Mouse (Mus musculus): ENCODE results near the gene Syngr4.
A peak's percentile ranks its signal among the peaks of the same experiment; 100 is the strongest.
"Not testable (repeated sequence)": the region's sequence is repeated elsewhere in the genome, so short reads cannot be mapped to it uniquely, and the experiment has no call there.

The Syngr4 gene

DNA sequence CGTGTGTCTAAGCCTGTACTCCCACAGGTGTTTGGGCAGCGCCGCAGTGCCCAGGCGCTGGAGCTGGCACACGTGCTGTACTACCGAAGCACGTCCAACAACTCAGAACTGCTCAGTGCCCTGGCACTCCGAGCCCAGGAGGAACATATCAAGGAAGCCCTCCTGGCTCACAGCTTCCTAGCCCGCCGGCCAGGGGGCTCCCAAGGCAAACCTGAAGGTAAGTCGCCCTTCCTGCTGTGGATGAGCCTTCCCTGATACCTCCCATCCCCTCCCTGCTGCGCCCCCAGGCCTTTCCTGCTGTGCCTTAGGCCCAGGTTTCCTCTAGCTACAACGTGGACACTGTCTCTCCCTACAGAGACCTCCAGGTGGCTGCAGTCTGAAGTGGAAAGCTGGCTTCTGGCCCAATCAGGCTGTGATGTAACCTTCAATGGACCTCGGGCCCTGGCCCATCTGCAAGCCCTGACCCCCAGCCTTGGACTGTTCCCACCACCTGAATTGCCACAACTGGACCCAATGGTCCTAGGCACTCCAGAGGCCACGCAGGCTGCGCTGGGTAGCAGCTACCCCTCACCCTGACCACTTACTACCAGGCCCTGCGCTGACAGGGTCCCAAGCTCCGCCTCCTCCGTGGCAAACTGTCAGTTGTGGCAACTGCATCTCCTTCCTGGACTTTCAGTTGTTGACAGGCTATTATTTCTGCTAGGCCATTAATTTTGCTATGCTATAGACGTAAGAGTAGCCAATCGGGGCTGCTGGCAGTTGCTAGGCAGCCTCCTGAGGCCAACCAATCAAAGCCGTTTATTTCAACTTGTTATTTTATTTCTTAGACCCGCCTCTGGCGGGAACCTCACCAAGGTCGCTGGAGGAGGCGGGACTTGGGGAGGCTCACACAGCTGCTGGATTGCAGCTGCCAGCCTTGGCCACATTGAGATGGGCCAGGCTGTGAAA lies 19.8 kb upstream of the Syngr4 start:
- peak in 1 of 2 experiments; percentile 50 for DNase-seq (ENCODE audit: low spot score in 2 of 2)

- DNase-seq (ENCODE audit: low spot score in 2 of 2): no peak
Observed at GRCm38 (mm10) chr7:45915011-45915410, 18.5 kb upstream of the Syngr4 start.

- DNase-seq (ENCODE audit: low spot score in 2 of 2): no peak
Observed at GRCm38 (mm10) chr7:45914067-45914466, 17.6 kb upstream of the Syngr4 start.

GRCm38 (mm10) chr7:45909145-45909544 lies 12.6 kb upstream of the Syngr4 start:
- DNase-seq (ENCODE audit: low spot score in 2 of 2): no peak

- no peak for DNase-seq (ENCODE audit: low spot score in 2 of 2)
Observed at GRCm38 (mm10) chr7:45908384-45908783, 11.9 kb upstream of the Syngr4 start.

DNA sequence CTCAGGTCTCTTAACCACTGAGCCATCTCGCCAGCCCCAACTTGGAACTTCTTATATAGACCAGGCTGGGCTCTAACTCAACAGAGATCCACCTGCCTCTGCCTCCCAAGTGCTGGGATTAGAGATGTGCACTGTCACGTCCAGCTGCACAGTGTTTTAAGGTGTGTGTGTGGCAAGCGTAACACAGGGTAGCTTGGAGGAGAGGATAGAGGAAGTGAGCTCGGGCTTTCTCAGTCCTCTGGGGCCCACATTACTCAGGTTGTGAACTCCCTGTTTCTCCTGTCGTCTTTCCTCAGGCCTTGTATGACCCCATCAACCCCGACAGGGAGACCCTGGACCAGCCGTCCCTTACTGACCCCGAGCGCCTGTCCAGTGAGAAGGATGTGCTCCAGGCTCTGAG lies 10.1 kb upstream of the Syngr4 start:
- no peak for DNase-seq (ENCODE audit: low spot score in 2 of 2)

DNA sequence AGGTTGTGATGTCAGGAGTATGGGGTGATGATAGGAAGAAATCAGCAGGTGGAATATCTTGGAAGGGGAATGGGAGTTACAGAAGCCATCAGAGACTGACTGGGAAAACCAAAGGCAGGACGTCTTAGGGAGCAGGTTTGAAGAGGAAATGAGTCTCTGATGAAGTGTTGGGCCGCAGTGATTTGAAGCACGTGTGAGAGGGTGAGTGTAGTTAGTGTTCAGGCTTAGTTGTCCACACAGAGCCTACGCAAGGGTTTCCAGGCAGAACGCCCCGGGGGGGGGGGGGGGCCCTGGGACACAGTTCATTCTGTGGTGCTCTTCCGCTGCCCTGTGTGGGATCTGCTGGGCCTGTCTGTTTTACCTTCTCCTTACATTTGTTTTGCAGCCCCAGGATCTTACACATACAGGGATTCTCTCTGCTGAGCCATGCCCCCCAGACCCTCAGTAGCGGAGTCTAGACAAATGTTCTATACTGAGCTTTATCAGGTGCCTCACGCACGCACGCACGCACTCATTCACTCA lies 6.0 kb upstream of the Syngr4 start:
- no peak for DNase-seq (ENCODE audit: low spot score in 2 of 2)

- no peak for DNase-seq (ENCODE audit: low spot score in 2 of 2)
Observed at GRCm38 (mm10) chr7:45901562-45901961, 5.0 kb upstream of the Syngr4 start.

GRCm38 (mm10) chr7:45898125-45898524 lies 1.6 kb upstream of the Syngr4 start:
- DNase-seq (ENCODE audit: low spot score in 2 of 2): not testable (repeated sequence)

GRCm38 (mm10) chr7:45897258-45897757 lies 794 bp upstream of the Syngr4 start:
- peak in 1 of 2 experiments; percentile 31 for DNase-seq (ENCODE audit: low spot score in 2 of 2)

DNA sequence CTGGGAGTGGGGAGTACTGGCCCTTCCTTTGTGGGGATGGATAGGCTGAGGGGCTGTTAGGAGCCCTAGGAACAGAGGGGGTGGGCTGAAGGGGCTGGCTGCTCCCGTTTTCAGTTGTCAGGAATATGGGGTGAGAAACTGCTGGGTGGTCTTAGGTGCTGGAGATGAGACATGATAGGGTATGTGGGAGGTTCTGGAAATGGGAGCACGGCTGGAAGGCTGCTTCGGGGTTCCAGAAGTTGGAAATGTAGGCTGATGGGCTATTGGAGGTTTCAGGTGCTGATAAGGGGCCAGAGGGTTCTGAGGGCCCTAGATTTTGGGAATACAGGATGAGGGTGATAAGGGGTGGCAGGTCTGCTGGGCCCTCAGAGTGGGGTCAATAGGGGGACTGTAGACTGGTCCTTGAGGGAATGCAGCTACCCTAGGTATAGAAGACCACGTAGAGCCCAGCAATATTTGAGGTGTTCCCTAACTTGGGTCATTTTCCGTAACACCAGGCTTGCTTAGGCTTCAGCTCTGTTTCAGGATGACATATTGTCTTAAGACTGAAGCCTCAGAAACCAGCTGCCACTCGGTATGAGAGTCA lies 490 bp downstream of the Syngr4 start:
- DNase-seq (ENCODE audit: low spot score in 2 of 2): no peak

- DNase-seq (ENCODE audit: low spot score in 2 of 2): no peak
Observed at GRCm38 (mm10) chr7:45892651-45893050, 3.9 kb downstream of the Syngr4 start.

GRCm38 (mm10) chr7:45887246-45887645 lies 9.3 kb downstream of the Syngr4 start:
- no peak for DNase-seq (ENCODE audit: low spot score in 2 of 2)

DNA sequence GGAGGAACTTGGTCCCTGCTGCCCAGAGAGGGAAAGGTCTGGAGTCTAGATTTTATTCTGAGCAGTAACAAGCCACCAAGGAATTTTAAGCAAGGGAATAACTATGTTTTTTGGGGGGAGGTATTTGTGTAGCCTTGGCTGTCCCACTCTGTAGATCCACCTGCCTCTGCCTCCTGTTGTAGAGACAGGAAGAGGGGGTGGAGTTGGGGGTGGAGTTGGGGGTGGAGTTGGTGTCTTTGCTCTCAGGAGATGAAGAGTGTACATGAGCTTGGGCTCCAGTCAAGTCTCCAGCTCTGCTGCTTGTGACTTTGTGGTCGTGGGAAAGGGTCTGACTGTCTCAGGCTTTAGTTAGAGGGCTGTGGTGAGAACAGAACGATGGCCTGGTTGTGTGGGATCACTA lies 15.5 kb downstream of the Syngr4 start:
- DNase-seq (ENCODE audit: low spot score in 2 of 2): no peak

DNA sequence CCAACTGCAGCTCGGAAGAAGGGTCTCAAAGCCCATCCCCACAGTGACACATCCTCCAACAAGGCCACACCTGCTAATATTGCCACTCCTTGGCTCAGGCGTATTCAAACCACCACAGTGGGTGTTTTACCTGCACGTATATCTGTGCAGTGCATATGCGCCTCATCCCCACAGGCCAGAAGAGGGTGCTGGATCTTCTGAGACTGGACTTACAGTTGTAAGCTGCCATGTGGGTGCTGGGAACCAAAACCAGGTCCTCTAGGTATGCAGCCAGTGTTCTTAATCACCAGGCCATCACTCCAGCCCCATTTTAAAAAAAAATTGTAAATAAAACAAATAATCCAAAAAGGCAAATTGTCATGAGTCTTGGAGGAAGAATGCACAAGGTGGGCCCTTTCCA lies 16.0 kb downstream of the Syngr4 start:
- DNase-seq (ENCODE audit: low spot score in 2 of 2): no peak

- not testable (repeated sequence) for DNase-seq (ENCODE audit: low spot score in 2 of 2)
Observed at GRCm38 (mm10) chr7:45878278-45878677, 18.2 kb downstream of the Syngr4 start, which contains the start of gene Grin2d. Grin2d (minus strand) TSS chr7:45878378.

DNA sequence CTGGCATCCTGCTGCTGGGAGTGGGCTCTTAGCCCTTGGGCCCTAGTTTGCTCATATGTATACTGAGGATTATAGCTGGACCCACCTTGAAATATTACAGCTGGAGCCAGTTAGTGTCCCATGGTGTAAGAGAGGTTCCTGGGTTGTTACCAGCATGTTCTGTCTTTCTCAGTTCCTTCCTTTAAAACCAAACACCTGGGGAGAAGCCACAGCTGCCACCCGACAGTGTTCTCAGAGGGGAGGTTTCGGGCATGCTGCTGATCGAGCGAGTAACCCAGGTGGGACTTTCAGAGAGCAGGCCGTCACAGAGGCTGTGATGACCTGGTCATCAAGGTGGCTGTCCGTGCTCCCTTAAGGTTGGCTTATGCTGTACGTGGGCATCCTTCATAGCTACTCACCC lies 19.6 kb downstream of the Syngr4 start:
- DNase-seq (ENCODE audit: low spot score in 2 of 2): no peak

DNA sequence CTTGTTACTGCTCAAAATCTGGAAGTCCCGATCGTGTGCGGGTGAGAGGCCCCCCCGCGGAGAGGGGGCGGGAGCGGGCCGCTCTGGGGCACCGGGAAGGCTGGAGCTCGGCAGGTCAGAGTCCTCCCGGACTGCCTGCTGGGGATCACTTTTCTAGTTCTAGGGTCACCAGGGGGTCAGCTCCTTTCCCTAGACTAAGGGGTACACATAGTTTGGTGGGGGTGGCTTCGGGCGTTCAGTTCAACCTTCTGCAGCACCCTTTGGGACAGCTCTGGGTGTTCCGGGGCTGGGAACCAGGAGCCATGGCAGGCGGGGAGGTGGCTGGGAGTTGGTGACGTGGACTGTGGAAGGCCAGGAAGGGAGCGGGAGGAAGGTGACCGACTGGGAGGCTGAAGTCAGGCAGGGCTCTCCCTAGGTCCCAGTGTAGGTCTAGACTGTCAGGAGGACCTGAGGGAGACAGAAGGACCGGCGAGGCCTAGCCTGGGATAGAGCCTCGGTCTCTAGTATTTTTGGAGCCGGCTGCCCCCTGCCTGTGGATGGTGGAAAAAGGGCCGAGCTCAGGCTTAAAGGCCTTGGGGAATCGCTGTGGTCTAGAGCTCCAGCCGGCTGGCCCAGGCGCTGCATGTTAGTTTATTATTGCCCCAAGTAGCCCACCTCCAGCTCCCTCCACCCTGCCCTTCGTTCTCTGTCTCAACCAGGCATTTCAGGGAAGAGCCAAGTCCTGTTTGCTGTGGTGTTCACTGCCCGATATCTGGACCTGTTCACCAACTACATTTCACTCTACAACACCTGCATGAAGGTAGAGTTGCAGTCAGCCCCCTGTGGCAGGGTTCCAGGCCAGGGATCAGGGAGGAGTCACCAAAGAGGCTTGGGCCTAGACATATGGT lies 23.2 kb downstream of the Syngr4 start:
- DNase-seq (ENCODE audit: low spot score in 2 of 2): peak; percentile 28 to 39

DNA sequence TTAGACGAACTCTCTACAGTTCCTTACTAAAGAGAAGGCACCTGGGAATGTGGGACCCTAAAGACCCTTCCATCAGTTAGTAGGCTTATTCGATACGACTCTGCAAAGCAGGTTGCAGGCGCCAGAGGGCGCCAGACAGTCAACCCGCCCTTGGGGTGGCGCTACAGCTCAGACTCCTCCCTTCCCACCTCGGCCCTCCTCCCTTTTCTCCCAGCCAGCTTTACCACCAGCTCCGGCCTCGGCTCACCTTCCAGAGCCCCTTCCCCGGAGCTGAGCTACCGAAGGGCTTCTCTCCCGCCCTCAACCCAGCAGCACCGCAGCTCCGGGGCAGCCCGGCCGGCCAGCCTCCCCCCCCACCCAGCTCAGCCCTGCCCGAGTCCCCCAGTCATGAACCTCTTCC lies 23.9 kb downstream of the Syngr4 start, which contains the start of gene Kdelr1:
TSS of gene Kdelr1 (plus strand) at position 149 of the 400 bp plus-strand sequence.
- DNase-seq (ENCODE audit: low spot score in 2 of 2): peak; percentile 80 to 88

- no peak for DNase-seq (ENCODE audit: low spot score in 2 of 2)
Observed at GRCm38 (mm10) chr7:45870282-45871058, 26.0 kb downstream of the Syngr4 start.

DNA sequence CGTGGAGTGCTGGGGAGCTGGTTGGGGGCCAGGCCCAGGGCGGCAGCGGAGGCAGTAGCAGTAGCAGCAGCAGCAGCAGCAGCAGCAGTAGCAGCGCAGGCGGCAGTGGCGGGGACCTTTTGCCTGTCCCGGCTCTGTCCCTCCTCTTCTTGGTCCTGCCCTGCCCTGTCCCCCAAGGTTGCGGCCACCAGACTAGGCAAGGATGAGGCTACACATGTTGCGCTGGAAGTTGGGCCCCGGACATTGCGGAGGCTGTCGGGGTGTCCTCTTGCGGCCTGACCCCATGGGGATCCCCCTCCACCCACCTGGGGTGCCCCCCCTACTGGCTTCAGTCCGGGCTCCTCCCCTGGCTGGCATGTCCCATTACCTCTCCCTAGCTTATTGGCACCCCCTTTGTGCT lies 26.7 kb downstream of the Syngr4 start:
- DNase-seq (ENCODE audit: low spot score in 2 of 2): no peak

Measured in frontal cortex, postnatal 25 days (tissue).